Mouse (Mus musculus) left cerebral cortex, postnatal 25 days (tissue): ENCODE results near the gene Gjd3. TPM values are rescaled to one million over a fixed set of nuclear protein-coding genes. Genes with fewer than 3 reads are reported as not detected.

Experiments used
- DNase-seq, 2 experiments: peaks; one replicate each; pipeline ENCODE4 v3.0.0; 2022; ENCODE audit warnings: low spot score in 2 of 2, mixed read lengths in 1 of 2
- intact Hi-C: fragments of 180-260 bp; cut with DNase I; formaldehyde crosslinking; loops from one replicate; pipeline ENCODE4 v1.15.1; 2025
- total RNA-seq, 2 experiments: library from RNA; stranded (reverse); gene quantifications; 2 replicates each; pipeline ENCODE4 v1.2.3; 2021

The Gjd3 gene
- total RNA-seq, 2 experiments from 2014 or later, result 2.9 to 3.0 TPM

DNA sequence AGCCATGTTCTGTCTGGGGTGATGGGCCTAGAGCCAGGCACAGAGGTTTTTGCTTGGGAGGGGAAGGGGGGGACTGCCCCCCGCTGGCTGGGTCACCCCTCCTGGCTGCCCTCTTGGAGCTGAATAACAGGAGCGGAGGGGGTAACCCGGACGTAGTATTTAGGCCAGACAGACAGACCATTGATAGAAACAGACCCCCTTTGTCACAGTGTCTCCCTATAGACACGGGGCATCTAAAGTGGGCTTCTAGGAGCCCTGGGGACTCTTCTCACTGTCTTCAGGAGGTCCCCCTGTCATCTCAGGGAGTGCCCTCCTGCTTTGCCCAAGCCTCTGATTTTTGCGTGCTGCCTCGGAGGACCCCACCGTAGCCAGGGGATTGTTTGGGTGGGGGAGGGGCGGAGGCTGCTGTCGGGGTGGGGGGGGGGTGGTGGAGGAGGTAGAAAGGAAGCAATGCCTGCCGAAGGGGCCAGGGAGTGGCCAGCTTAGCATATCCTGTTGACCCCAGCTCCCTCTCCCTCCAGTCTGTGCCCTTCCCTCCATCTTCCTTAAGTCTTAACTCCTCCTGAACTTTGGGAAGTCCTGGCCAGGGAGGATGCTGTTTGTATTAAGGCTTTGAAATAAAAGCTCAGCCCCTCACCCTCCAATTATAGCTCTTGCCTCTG is 17.3 kb downstream of the Gjd3 start:
- intact Hi-C loops, result loop anchor here (1.0 kb wide), 1 partner anchor 25 kb away; no protein-coding TSS in a partner anchor
- DNase-seq, result no peak

DNA sequence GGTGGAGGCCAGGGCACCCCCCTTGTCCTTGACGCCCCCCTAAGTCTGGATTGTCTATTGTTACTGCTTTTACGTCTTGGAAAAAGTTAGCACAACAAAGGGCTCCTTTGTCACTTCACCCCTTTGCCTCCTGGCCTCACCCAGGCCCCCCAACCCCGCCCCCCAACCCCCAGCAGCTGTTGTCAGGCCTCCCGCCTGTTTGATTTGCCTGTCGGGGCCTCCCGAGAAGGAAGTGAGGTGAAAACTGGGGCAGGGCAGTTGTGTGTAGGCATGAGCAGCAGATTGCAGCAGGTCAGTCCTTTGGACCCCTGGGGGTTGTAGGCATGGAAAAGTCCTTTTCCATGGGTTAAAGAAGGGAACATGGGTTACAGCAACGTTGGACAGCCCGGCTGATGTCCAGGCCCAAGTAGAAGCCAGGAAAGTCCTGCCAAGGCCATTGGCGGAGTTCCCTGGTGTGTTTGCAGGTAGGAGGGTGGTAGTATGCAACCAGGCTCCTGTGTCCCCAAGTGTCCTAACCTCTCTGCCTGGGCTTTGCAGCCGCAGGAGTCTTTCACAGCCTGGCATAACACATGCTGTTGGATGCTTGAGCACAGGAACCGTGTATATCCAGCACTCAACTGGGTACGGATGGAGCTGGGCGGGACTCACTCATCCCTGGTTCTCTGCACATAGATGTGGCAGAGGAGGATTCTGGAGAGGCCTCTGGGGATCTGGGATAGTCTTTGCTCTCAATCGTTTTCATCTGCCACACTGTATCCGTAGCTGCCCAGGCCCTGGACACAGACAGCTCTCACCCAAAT is 18.0 kb downstream of the Gjd3 start:
- intact Hi-C loops, result no loop called here
- peak in 1 of 2 experiments; percentile 2 for DNase-seq

DNA sequence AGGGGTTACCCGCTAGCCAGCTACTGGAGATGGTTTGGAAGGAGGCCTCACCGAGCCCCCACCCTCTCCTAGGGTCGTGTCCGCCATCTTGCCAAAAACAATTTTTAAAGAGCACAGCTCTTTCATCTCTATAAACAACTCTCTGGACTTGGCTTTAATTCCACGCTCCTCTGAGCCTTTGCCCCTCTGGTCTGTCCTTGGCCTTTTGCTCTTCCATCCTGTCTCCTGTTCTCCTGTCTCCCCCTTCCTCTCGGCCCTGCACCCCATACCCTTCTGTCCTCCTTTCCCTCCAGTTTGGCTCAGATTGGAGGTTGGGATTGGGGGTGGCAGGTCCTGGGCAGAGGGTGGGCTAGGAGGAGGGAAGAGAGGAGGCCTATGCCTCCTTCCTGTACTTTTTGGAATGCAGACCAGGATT is 18.6 kb downstream of the Gjd3 start:
- no peak for DNase-seq
- intact Hi-C loops, result no loop called here

DNA sequence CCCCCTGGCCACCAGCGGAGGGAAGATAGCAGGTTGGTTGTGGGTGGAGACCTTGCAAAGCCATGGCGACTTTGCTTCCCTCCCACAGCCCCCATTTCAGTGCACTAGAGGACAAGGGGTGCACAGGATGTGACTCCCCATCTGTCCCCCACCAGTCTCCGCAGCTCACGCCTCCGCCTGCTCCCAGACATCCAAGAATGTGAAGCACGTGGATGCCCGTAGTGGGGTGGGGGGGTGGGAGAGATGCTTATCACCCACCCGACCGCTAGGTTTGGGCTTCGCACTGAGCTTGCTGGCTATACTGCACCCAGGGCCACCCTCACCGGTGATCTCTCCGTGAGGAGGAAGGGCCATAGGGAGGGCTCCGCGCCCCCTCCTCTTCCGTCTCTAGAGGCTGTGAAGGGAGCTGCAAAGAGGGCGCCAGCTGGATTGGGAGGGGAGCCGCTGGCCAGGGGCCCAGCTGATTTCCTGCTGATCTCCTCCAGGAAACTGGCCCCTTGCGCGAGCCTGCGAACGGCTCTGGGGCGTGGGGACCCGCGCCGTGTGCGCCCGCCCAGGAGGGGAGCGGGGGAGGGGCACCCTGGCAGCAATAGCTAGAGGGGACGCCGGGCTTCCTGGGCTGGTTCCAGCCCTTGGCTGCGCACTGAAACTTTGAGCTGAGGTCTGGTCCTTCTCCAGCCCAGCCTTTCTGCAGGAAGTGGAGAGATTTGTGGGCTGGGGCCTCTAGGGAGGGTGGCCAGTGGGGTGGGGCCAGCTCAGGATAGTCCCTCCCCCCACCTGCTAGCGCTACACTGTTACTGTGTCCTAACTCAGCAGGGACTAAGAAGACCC is 19.4 kb downstream of the Gjd3 start:
- intact Hi-C loops, result no loop called here
- DNase-seq, result peak in 1 of 2 experiments; percentile 39

GRCm38 (mm10) chr11:98962421-98963095 is 20.3 kb downstream of the Gjd3 start:
- DNase-seq, result no peak
- intact Hi-C loops, result no loop called here

GRCm38 (mm10) chr11:98961766-98962165 is 21.1 kb downstream of the Gjd3 start:
- intact Hi-C loops, result no loop called here
- no peak for DNase-seq

GRCm38 (mm10) chr11:98961051-98961592 is 21.7 kb downstream of the Gjd3 start:
- no peak for DNase-seq

GRCm38 (mm10) chr11:98960313-98960906 is 22.4 kb downstream of the Gjd3 start:
- intact Hi-C loops, result no loop called here
- DNase-seq, result no peak

More at GRCm38 (mm10) chr11:98961051-98961592, 21.7 kb downstream of the Gjd3 start:
- intact Hi-C loops, result no loop called here

- intact Hi-C loops, result no loop called here
- peak; percentile 72 to 86 for DNase-seq
Measured at GRCm38 (mm10) chr11:98959437-98960312, 23.1 kb downstream of the Gjd3 start.

DNA sequence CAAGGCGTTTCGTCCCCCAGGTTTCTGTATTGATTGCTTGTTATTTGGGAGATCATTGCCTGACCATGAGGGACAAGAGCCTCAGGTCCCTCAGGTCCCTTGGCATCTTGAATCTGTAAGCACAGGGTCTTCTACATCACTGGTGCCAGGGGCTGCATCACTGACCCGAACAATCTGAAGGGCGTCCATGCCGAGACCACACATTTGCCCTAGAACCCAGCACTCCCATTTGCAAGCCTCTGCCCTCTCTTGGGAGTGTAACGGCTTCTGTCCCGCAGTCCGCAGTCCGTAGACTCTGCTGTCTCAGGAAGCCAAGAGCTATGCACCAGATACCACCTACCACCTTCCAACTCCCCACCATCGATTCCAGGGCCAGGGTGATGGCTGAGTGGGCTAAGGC is 26.5 kb downstream of the Gjd3 start:
- DNase-seq, result no peak
- intact Hi-C loops, result no loop called here

GRCm38 (mm10) chr11:98955707-98956235 is 27.0 kb downstream of the Gjd3 start:
- DNase-seq, result no peak
- intact Hi-C loops, result no loop called here

GRCm38 (mm10) chr11:98954801-98955706 is 27.8 kb downstream of the Gjd3 start:
- DNase-seq, result no peak
- intact Hi-C loops, result no loop called here

- peak in 1 of 2 experiments; percentile 65 for DNase-seq
- intact Hi-C loops, result no loop called here
Measured at GRCm38 (mm10) chr11:98954373-98954772, 28.4 kb downstream of the Gjd3 start.

DNA sequence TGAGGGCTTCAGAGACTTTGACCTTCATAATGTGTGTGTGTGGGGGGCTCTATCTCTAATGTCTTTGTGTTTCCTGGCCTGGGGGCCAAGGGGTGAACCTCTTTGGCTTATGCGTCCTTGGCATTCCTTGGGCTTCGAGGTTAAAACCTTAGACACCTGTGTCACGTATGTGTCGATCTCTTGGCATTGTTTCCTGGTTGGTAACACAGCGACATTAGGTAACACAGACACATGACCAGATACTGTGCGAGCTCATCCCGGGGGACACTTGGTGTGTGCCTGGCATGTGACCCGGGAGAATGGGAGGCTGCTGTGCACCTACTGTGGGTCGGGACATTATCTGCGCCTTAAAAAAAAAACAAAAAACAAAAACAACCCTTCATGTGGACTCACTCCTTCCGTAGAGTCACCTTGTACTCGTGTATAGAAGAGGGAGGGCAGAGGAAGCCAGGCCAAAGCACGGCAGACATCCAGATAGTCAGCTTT is 28.9 kb downstream of the Gjd3 start:
- intact Hi-C loops, result no loop called here
- no peak for DNase-seq

DNA sequence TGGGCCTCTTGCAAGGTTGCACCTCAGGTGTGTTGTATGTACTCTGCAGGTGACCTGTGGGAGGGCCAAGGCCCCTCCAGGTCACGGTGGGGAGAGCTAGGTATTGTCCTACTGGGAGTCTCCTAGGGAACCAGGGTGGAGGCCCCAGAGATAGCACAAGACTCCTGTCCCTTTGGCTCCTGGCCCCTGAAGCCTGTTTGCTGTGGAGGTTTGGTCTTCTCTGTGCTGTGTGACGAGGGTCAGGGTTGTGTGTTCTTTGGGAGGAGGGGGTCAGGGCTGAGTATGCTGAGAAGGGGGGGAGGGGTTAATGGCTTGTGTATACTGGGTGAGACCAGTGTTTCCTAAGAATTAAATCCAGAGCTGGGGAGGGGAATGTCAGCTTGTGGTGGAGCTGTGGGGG is 29.5 kb downstream of the Gjd3 start:
- intact Hi-C loops, result no loop called here
- DNase-seq, result no peak

DNA sequence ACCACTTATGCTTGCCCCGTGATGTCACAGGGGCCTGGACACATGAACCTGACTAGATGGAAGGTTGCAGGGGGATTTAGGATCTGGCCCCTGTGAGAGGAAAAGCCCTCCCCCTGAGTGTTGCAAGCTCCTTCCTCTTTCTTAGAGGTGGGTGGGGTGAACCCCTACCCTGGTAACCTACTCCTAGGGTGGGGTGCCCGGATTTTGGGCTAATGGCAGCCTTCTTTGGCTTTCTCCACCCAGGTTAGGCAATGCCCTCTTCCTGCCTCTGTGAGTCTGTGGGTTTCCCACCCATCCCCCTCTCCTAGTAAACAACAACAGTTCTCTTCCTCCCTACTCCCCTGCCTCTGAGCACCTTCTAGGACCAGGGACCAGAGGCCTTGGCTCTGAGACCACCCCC is 30.1 kb downstream of the Gjd3 start:
- intact Hi-C loops, result no loop called here
- no peak for DNase-seq

- no peak for DNase-seq
- intact Hi-C loops, result no loop called here
Measured at GRCm38 (mm10) chr11:98952111-98952510, 30.7 kb downstream of the Gjd3 start.
